Mouse (Mus musculus) heart, postnatal 0 days (tissue): ENCODE measurements around the gene Ccser2.

Experiments
- CTCF ChIP-seq: IDR thresholded peaks from 2 replicates; pipeline ENCODE4 v1.5.1; 2016; ENCODE audit warnings: antibody characterized with exemption, control low read depth, low read depth
- EP300 ChIP-seq: IDR thresholded peaks from 2 replicates; pipeline ENCODE4 v1.6.1; 2016; ENCODE audit warnings: antibody characterized with exemption, low read depth

- TF ChIP-seq CTCF (no peak), EP300 (no peak)
Observed at GRCm38 (mm10) chr14:36911738-36912137, 56.8 kb downstream of the Ccser2 start.
